Mouse (Mus musculus) ovary, postnatal 10 days (tissue): ENCODE measurements at regions not wholly inside any gene's neighbourhood (a gene's known extent, or its start where the extent isn't known, plus 50 kb on each side); places are given as distances from the start of the nearest gene placed in this dataset.
"Not testable (repeated sequence)": the region's sequence is repeated elsewhere in the genome, so short reads cannot be mapped to it uniquely, and the experiment has no call there.

Source experiments
- DNase-seq: peaks from one replicate; pipeline ENCODE4 v3.0.0; 2022; ENCODE audit warnings: low spot score

DNA sequence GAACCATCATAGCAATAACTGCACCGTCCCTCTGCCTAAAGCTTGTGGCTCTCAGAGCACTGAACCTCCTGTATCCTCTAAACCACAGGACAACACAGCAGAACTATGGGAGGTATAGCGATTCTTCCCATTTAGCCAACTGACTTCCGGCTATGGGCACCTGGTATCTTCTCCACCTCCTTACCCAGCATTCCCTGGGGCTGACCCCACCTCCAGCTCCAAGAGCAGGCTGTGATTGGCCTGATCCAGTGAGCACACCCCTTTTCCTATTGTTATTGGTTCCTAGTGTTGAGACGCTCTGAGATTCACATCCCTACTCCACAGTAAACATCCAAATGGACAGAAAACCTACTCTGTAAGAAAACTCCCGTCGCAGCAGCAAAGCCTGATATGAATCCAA, 236.7 kb downstream of the Prex1 start:
- no peak for DNase-seq

DNA sequence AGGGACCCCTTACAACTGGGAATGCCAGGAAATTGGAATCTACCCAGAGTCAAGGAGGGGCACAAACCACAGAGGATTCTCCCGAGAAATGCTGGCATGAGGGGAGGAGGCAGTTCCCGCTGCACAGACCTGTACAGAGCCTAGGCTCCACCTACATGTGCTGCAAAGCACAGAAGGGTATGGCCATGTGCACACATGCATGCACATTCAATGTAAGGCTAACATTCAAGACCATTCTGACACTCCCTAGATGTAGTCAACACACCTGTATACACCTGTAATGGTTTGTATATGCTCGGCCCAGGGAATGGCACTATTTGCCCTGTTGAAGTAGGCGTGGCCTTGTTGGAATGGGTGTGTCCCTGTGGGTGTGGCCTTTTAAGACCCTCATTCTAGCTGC, 238.0 kb downstream of the Prex1 start:
- DNase-seq = no peak

DNA sequence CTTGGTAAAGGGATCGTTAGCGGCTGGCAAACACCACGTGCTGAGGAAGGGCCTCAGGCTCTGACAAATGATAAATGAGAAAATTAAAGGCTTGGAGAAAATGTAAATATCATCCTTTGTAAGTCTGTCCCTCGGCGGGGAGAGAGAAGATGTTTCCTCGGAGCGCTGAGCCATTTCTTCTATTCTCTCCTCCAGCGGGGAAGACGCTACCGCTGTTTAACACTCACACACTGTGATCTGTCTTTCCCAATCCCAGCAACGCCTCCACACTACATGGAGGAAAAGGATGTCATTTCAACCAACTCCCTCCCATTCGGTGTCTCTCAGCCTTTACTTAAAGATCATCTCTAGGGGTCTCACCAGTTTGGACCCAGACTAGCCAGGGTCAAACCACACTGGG, 239.0 kb downstream of the Prex1 start:
- DNase-seq = no peak

DNA sequence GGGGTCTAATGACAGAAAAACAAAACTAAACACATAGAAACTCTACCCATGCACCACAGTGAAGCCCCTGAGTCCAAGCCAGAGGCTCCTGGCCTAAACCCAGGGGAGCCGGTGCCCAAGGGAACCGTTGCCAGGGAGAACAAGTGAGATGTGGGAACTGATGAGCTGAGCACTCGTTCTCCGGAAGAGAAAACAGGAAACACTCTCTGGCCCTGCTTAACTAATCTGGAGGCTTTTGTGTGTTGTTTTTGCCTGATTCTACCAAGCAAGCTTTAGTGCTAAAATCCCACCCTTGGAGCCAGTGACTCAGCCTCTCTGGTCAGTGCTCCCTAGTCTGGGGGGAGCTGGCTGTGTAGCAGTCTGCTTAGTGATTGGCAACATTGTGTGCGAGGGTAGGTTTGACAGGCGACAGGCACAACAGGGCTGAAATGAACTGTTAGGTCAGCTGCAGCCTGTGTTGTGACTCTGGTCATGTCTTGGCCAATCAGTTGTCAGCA, 242.3 kb downstream of the Prex1 start:
- DNase-seq = no peak

DNA sequence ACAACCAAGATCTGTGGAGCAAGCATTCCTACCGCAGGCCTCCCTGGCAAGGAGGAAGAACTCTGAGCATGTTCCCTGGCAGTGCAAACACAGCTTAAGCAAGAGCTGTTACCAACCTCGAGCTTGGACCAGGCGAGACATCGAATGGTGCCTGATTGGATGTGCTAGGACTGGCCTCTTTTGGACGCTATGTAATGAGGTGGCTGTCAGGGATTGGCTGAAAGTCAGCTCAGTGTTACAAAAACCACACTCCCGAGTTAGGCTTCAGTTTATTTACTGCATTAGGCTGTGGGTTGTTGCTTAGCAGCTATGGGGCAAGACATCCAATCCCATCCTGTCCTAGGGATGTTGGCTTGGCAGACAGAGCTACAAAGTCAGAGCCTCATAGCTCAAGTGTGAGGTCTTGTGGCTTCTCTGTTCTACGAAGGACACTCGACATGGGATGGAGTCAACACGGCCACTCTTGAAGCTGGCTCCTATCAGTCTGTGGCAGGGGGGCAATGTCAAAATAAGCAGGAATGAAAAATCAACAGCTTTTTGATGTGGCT, 244.5 kb downstream of the Prex1 start:
- no peak for DNase-seq

DNA sequence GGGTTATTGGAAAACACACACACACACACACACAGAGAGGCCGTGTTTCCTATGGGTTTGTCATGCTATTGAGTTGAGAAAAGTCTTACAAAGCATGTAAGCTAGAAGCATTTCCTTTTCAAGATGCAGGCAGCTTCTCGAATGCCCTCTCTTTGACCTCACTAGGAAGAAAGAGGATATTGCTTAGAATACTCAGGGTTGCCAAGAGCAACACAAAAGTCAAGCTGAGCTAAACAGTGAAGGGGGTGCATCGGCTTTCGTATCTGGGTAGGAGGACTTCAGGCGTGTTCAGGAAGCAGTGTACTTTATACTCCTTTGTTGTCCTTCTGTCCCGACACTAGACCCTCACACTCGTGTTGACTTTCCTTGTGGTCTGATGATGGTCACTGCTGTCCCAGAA, 246.5 kb downstream of the Prex1 start:
- DNase-seq = no peak

DNA sequence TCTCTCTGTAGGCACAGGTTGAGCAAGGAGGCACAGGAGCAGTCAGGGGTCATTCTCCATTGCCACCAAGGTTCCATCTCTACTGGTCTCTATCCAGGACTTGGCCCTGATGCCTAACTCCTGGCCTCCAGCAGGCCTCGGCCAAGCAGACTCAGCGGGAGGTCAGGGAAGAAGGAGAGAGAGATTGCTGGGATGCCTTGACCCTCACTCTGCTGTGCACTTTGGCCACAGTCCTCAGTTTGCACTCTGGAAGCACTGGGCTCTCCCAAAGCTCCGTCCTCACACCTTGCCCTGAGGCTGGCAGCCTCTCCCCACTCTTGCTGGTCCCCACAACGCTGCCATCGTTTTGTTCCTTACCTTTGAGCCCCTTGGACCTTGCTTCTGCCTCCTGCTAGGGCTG, 248.1 kb downstream of the Prex1 start:
- DNase-seq = no peak

DNA sequence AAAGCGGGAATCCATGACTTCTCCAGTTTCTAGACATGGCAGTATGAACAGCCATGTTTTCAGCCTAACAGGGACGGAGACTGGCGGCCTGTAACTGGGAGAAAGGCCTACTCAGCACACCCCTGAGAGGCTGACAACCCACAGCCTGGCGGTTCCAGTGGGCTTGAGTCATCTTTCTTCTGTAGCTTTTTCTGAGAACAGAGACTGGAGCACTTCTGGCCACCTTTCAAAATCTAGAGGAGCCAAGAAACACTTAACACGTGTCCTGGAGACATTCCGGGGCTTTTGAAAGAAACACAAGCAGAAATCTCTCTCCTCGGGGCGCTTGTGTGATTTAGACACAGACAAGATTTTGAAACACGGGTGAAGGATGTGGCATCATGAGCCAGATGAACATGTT, 250.1 kb downstream of the Prex1 start:
- no peak for DNase-seq

DNA sequence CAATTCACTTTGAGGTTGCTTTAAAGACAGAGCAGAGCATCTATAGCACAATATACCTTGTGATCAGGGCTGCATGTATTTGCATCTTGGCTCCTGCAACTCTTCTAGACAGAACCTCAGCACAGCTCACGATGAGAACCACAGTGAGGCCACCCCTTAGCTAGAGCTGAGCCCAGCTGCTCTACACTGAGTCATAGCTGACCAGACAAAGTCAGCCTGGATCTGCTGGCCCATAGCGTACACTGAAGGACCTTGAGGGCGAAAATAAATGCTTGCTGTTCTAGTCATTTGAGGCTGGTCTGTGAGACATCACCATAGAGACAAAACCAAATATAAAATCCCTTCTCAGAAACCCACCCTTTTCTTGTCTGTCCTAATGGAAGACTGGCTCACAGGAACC, 251.7 kb downstream of the Prex1 start:
- no peak for DNase-seq

DNA sequence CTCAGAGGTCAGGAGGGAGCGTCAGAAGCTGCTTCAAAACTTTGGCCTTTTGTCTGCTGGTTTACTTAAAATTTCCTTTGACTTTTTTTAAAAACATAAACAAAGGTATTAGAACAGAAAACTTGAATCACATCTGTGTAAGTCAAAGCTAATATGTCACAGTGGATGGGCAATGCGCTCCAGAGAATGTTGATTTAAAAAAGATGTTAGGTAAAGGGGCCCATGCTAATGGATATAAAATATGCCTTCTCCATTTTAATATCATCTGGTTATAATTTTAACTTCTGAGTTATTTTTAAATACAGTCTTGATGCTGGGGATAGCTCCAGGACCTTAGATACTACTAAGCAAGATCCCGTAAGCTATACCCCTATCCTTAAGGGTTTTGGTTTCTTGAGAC, 252.5 kb downstream of the Prex1 start:
- DNase-seq = no peak

DNA sequence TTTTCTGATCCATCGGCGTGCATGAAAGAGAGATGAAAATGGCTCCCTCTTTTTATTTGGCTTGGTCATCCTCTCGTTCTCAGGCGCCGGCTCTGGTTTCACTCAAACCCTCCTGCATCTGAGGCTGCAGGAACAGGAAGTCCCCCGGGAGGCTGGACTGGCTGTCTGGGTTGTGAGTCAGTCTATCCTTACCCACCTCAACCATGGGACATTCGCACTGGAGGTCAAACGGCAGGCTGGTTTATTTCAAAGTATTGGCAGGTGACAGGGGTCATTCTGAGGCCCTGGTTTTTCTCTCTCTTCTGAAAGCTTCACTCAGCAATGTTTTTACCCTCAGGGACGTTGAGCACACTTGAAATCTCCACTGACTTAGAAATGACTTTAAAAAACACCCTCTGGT, 253.7 kb downstream of the Prex1 start:
- DNase-seq = no peak

DNA sequence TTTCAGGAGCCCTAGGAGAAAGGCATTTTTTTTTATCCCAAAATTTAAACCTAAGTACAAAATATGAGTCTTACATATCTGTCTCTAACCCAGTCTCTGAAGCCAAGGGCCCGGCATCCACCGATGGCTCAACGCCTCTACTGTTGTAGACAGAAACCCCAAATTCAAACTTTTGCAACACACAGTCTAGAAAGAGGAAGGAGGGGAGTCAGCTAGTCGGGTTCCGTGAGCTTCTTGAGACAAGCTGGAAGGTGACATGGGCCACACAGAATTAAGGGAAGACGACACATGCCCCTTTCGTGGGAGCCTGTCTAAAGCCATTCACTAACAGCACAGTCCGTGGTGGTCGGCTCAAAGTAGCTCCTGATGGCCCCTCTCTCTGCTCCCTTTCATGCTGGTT, 254.7 kb downstream of the Prex1 start:
- no peak for DNase-seq

DNA sequence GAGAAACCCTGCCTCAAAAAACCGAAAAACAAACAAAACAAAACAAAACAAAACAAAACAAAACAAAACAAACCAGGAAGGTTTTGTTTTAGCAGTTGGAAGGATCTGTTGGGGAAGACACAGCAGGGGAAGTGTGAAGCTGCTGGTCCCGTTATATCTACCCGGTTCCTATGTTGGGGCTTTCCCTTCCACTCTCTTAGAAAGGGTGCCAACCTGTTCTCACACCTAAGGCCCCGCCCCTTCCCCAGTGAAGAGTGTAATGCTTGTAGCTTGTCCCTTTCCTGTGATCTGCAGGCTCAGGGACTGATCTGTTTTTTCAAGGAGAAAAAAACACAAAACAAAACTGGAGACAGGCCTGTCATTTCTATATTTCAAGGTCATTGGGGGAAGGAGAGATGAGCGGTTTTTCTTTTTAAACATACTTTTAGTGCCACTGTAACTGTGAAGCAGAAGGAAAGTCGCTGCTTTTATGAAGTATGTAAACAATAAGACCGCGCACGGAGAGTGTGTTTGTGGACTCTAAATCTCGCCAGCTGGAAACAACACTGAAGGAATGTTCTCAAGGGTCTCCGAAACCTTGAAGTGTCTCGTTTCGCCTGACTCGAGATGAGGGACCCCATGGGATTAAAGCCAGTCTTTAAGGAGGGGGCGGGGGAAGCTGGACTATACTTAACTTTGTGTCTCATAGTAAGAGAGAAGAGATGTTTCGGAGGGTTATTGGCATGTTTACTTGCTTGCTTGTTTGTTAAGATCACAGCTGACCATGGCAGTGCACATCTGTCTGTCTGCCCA, 256.1 kb downstream of the Prex1 start:
- DNase-seq = no peak

DNA sequence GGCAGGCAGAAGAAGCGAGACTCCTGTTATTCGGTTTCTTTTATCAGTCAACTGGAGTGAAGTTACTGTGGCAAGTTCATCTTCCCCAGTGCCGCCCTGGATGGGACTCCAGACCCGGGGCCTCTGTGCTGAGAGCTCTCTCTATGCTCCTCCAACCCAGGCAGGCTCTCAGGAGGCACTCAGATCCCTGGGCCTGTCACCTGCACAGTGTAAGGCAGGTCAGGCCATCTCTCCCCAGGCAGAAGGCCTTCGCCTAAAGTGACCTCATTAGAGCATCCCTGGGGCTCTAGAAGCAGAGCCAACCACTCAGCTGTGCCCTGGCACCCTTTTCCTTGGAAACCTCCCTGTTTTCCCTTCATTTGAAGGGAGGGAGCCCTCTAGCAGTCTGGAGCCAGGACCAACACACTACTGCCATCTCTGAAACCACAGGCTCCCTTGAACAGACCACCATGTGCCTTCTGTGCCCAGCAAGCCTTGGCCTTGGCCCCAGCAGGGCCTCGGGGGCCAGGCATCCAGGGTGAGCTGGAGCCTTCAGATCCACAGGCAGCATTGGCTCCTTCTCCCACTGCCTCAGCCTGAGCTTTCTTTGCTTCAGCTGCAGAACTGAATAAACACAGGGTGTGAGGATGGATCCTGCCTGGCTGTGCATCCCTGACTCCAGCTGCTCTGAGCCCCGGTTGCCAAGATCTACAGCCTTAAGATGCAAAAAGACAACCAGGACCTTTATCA, 259.3 kb downstream of the Prex1 start:
- not testable (repeated sequence) for DNase-seq

DNA sequence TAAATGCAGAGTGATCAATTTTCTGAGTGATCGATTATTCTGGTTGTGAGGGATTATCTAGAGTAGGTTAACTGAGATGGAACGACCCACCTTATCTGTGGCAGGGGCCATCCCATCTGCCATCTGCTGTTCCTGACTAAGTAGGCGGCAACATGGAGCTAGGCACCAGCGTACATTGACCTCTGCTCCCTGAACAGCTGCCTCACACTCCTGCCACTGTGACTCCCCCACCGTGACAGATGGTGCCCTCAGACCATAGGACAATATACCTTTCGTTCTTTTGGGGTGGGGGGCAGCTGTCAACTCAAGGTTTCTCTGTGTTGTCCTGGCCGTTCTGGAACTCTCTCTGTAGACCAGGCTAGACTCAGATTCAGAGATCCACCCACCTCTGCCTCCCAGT, 262.7 kb downstream of the Prex1 start:
- DNase-seq = no peak

DNA sequence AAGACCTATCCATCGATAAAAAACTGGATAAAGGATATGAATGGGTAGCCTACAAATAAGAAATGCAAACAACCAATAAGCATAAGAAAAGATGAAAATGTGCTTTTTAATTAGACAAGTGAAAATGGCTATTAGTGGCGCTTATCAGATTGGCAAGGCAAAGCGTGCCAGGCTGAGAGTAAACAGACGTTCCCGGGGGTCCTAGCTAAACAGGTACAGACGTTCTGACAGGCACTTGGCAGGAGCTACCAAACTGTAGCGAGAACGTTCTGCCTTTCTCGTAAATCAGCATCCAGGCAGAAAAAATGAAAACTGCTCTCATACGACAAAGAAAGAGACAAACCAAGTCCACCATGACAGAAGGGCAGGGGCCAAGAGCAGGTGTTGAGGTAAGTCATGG, 263.3 kb downstream of the Prex1 start:
- DNase-seq = no peak

DNA sequence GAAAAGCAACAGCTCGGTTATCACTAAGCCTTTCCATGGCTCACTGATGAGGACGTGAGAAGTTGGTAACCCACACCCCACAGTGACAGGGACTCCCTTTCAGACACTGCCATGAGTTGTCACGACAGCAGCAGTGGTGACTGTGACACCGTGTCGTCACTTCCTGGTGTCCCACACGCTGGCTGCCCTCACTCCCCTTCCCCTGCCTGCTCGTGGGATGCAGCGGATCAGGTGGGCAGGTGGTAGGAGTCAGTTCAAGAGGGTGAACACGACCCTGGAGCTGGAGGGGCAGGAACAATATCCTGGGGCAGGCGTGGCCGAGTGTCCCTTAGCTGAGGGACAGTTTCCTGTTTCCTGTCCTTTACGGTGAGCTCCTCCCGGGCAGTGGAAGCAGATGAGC, 264.9 kb downstream of the Prex1 start:
- no peak for DNase-seq

DNA sequence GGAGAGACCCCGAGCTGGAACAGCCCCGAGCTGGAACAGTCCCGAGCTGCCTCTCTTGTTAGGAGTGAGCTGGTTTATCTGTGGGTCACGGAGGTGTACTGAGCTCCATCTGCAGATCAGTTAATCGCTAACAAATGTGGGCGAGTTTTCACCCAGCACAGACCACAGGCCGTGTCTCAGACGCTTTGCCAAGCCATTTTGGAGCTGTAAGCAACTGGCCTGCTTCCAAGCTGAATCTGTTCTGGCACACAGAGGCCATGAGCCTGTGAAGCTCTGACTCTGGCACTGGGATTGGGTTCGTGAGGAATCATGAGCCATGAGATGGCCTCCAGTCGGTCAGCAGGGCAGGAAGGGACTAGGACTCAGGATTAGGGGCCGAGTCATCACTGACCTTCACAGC, 265.5 kb downstream of the Prex1 start:
- DNase-seq = no peak

DNA sequence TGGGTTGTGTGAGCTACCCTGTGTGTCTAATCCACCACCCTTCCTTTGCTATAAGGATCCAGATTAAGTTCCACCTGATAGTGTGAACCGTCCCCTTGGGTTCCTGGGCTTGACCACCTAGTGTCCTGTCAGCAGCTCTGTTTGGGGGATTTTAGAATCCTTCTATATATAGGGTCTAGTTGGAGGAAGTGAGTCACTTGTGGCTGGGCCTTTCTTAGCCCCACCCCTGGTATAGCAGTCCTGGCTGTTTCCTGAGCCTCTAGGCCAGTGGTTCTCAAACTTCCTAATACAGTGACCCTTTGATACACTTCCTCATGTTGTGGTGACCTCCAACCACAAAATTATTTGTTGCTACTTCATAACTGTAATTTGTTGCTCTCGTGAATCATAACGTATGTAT, 267.1 kb downstream of the Prex1 start:
- DNase-seq = no peak

DNA sequence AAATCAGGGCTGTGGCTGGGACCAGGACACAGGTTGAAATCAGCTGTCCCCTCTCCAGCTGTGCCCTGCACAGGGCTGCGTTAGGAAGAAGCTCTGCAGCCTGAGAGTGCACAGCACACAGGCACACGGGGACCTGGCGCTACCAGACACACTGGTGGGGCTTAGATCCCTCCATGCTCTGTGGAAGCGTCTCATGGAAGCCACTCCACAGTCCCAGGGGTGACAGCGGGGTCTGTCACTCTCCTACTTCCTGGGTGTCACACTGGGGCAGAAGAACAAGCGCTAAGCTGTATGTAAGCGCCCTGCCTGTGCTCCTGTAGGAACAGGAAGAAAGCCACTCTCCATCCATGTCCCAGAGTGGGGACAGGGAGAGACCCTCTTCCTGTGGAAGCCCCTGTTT, 267.8 kb downstream of the Prex1 start:
- not testable (repeated sequence) for DNase-seq

DNA sequence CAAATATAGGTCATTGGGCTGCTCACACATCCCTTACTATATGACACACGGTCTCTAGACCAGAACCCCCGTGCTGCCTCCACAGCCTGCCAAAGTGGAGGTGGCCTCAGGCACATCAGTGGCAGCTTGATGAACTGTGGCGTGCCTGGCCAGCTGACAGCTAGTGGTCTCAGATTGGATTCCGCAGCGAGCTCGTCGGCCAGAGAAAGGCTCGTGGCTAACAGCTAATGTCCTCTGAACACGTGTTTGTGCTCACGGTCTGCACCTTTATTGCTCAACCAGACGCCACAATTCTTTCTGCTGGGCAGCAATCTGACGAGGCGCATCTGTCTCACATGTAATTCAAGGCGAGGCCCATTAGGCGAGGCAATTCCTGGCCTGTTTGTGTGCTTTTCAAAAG, 270.6 kb downstream of the Prex1 start:
- DNase-seq = no peak

DNA sequence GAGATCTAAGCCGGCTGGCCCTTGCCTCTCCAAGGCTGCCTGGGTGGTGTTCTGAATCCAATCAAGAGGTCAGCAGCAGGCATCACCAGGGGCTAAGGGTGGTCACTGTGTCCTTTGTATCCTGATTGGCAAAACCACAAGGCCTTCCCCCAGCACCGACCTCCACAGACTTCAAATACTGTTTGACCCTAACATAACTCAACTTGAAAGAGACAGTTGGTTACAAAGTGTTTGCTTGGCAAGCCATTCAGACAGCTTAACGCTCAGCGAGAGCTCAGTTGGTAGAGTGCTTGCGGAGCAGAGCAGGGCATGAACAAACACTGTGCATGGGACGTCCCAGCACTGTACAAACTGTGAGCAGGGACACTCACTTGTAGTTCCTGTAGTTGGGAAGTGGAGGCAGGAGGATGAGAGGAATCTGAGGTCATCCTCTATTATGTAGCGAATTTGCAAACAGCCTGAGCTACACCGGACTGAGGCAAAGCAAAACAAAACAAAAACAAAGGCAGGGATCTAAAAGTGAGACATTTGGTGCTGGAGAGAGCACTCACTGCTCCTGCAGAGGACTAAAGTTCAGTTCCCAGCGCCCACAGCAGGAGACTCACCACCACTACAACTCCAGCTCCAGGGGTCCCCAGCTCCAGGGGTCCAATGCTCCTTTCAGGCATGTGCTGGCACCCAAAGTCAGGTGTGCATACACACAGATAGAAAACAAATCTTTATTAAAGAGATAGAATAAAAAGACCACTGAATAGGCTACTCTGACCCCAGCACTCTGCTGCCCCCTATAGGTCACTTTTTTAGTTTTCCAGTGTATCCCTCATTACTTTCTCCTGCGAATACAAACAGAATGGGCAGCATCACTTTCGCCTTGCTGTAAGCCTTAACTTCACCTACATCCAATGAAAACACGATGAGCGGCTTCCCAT, 273.5 kb downstream of the Prex1 start:
- no peak for DNase-seq
